Mouse (Mus musculus) limb, embryonic 14.5 days (tissue): ENCODE data around the gene Rpl36-ps4. TPM values are rescaled to one million over a fixed set of nuclear protein-coding genes. Genes with fewer than 3 reads are reported as not detected.

ENCODE experiments used
- ATAC-seq: fragments of 200-750 bp; cut with Nextera tagmentation; 2 replicates; pipeline ENCODE4 v1.8.0; 2017; ENCODE audit warnings: low read depth, moderate number of reproducible peaks, moderate TSS enrichment; ENCODE audit not compliant: low FRiP score
- DNase-seq: peaks from one replicate; pipeline ENCODE4 v3.0.0-alpha.2; 2015; ENCODE audit warnings: low spot score
- H3K27ac ChIP-seq: fragments of 300-500 bp; sonication (generic); replicated peaks from 2 replicates; pipeline ENCODE4 v1.5.1; 2014; ENCODE audit warnings: low read depth, mild to moderate bottlenecking, low read length, moderate library complexity, mixed read lengths
- H3K27me3 ChIP-seq: fragments of 300-500 bp; sonication (generic); 2 replicates; pipeline ENCODE4 v1.6.1; 2014; ENCODE audit warnings: low read length, mixed read lengths; ENCODE audit not compliant: control insufficient read depth, insufficient read depth
- H3K36me3 ChIP-seq: fragments of 300-500 bp; sonication (generic); 2 replicates; pipeline ENCODE4 v1.6.1; 2014; ENCODE audit warnings: mild to moderate bottlenecking, low read length, moderate library complexity, mixed read lengths; ENCODE audit not compliant: control insufficient read depth, insufficient read depth
- H3K4me1 ChIP-seq: fragments of 300-500 bp; sonication (generic); 2 replicates; pipeline ENCODE4 v1.6.1; 2014; ENCODE audit warnings: antibody characterized with exemption, low read length, mixed read lengths; ENCODE audit not compliant: control insufficient read depth, insufficient read depth
- H3K4me2 ChIP-seq: fragments of 300-500 bp; sonication (generic); replicated peaks from 2 replicates; pipeline ENCODE4 v1.6.1; 2014; ENCODE audit warnings: low read depth, mild to moderate bottlenecking, low read length, moderate library complexity; ENCODE audit not compliant: severe bottlenecking
- H3K4me3 ChIP-seq: fragments of 300-500 bp; sonication (generic); replicated peaks from 2 replicates; pipeline ENCODE4 v1.5.1; 2014; ENCODE audit warnings: low read length
- H3K9ac ChIP-seq: fragments of 300-500 bp; sonication (generic); 2 replicates; pipeline ENCODE4 v1.6.1; 2014; ENCODE audit warnings: mild to moderate bottlenecking, low read depth, low read length, moderate library complexity; ENCODE audit not compliant: severe bottlenecking
- H3K9me3 ChIP-seq: fragments of 300-500 bp; sonication (generic); 2 replicates; pipeline ENCODE4 v1.6.1; 2016; ENCODE audit warnings: low read length; ENCODE audit not compliant: control insufficient read depth
- POLR2A ChIP-seq: fragments of 200-500 bp; IDR thresholded peaks from 2 replicates; pipeline ENCODE4 v1.8.0; 2012; ENCODE audit warnings: inconsistent platforms, mild to moderate bottlenecking, moderate library complexity, borderline replicate concordance; ENCODE audit not compliant: insufficient read depth, insufficient read length; ENCODE audit errors: extremely low read depth
- WGBS: fragments of 180-500 bp; shearing (Covaris S2); extraction: QIAGEN DNeasy Blood & Tissue Kit; methylation state at CpG from one replicate; pipeline ENCODE4 v1.1.7; 2014; 5-methylcytosine and 5-hydroxymethylcytosine counted together
- polyA plus RNA-seq, 2 experiments: library from polyadenylated mRNA; depleted of rRNA in 1 of 2; stranded (reverse) in 1 of 2; unstranded in 1 of 2; fragments of >200 nt; fragmentation: Nextera tagmentation in 1 of 2; extraction: Ambion mirVana in 1 of 2; gene quantifications; 2 replicates each; pipeline versions ENCODE4 v1.2.1 to v1.2.3; 2012 to 2014

The Rpl36-ps4 gene
- polyA plus RNA-seq, 2 experiments = not detected

DNA sequence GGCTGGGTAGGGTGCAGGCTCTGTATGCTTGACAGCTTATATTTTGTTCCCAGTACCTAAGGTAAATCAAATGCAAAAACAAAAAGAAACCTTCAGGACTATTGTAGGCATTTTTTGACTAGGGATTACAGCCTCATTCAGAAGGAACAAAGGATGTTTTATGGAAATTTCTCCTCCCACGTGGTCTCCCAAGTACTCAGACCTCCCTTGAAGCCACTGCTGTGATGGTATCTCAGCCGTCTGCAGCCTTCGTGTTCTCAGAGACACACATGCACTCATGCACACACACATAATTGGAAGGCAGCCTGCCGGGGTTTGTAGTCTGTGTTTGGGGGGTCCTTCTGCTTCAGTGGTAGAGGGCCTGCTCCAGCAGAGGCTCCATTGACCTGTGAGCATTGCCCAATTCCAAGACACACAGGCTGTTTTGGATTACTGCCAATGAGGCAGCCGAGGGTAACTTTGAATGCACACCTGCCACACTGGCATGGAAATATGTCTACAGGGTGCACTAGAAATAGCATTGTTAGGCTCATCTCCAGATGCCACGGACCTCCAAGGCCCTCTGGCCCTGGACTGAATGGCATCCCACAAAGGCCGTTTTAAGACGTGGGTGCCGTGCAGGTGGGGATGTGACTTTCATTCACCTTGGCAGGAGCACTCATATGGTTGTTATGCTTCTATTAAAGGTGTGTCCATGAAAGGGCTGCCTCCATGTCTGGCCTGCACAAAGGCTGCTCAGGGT is 41.1 kb upstream of the Rpl36-ps4 start:
- Histone ChIP-seq H3K4me1 (peaks cover 5% of the 10 kb centered on the region; the same call in 1 of the 2 replicates), H3K27me3 (no peaks in the 10 kb centered on the region), H3K27ac (no peak overlapping the region), H3K9ac (no peak overlapping the region), H3K9me3 (no peaks in the 10 kb centered on the region), H3K36me3 (no peaks in the 10 kb centered on the region), H3K4me2 (no peak overlapping the region), H3K4me3 (no peak overlapping the region)
- 47% methylated on average over 9 of the region's 9 CpGs for WGBS
- no peak for TF ChIP-seq POLR2A
- no peak for DNase-seq
- peak; percentile 41; the same call in 1 of the 2 replicates for ATAC-seq

DNA sequence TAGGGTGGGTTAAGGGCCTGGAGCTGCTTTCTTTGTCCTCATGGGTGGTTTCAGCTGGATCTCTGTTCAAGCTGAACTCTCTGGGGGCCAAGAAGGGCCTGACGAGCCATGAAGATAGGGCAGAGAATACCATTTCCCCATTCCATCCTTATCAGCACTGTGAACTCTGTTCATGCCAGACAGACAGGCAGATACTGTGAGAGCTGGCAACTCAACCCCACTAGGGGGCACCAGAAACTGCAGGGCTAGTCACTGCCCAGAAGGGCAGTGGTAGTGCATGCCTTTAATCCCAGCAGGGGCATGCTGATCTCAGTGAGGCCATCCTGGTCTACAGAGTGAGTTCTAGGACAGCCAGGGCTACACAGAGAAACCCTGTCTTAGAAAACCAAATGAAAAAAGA is 38.2 kb upstream of the Rpl36-ps4 start:
- Histone ChIP-seq H3K9me3 (no peaks in the 10 kb centered on the region), H3K4me1 (peaks cover 3% of the 10 kb centered on the region; the same call in 1 of the 2 replicates), H3K27me3 (no peaks in the 10 kb centered on the region), H3K4me2 (no peak overlapping the region), H3K9ac (no peak overlapping the region), H3K4me3 (no peak overlapping the region), H3K27ac (no peak overlapping the region), H3K36me3 (no peaks in the 10 kb centered on the region)
- DNase-seq (no peak), ATAC-seq (no peak)
- no peak for TF ChIP-seq POLR2A
- 60% methylated on average over 1 of the region's 1 CpGs for WGBS

DNA sequence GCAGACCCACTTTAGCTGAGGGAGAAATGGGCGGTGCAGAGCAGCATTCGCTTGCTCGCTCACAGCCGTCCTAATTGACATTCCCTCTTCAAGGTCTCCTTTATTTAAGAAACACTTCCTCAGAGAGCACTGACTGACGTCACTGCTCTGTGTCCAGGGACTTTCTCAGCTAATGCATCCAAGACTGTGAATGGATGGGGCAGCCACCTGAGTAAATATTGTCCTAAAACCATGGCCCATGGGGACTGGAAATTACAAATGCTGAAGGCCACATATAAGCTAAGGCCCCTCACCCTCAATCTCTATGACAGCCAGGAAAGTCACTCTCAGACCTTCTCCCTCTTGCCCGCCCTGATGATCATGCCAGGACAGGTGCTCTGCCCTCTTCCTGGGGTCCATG is 23.6 kb upstream of the Rpl36-ps4 start:
- no peak for ATAC-seq
- H3K4me3 ChIP-seq = no peak overlapping the region
- no peak overlapping the region for H3K9ac ChIP-seq
- no peaks in the 10 kb centered on the region for H3K4me1 ChIP-seq
- TF ChIP-seq POLR2A = no peak
- no peaks in the 10 kb centered on the region for H3K27me3 ChIP-seq
- DNase-seq = no peak
- WGBS = 69% methylated on average over 6 of the region's 6 CpGs
- no peaks in the 10 kb centered on the region for H3K36me3 ChIP-seq
- no peaks in the 10 kb centered on the region for H3K9me3 ChIP-seq
- H3K4me2 ChIP-seq = no peak overlapping the region
- no peak overlapping the region for H3K27ac ChIP-seq

DNA sequence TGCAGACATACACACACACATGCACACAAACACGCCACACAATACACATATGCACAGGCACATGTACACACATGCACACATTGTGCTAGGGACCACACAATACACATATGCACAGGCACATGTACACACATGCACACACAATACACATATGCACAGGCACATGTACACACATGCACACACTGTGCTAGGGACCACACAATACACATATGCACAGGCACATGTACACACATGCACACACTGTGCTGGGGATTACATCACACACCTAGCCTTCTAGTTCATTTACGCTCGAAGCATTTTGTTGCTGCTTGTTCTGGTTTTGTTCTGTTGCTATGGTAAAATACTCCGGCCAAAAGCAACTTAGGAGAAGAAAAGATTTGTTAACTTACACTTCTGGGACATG is 20.1 kb upstream of the Rpl36-ps4 start:
- no peak overlapping the region for H3K9ac ChIP-seq
- H3K4me2 ChIP-seq = no peak overlapping the region
- no peaks in the 10 kb centered on the region for H3K9me3 ChIP-seq
- no peaks in the 10 kb centered on the region for H3K36me3 ChIP-seq
- no peaks in the 10 kb centered on the region for H3K27me3 ChIP-seq
- DNase-seq (no peak), ATAC-seq (peak; percentile 23; the same call in 1 of the 2 replicates)
- 80% methylated on average over 4 of the region's 4 CpGs for WGBS
- no peak overlapping the region for H3K4me3 ChIP-seq
- no peak for TF ChIP-seq POLR2A
- no peaks in the 10 kb centered on the region for H3K4me1 ChIP-seq
- no peak overlapping the region for H3K27ac ChIP-seq

DNA sequence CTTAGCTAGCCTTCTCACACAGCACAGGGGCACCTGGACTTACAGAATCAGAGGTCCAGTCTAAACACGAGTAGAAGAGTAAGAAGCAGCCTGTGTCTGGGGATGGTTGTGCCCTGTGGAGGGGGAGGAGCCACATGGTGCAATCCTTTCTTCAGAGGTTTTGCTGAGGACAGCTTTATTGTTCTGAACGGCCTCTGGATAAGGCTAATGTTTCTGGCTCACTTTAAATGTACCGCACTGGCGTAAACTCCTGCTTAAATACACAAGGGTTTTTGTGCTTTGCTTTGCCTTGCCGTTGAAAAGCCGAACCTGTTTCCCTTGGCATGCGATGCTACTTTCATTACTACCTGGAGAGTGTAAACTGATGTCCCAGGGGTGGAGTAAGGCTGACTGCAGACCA is 19.6 kb upstream of the Rpl36-ps4 start:
- H3K27me3 ChIP-seq = no peaks in the 10 kb centered on the region
- TF ChIP-seq POLR2A = no peak
- no peaks in the 10 kb centered on the region for H3K9me3 ChIP-seq
- DNase-seq (no peak), ATAC-seq (no peak; the same call in 1 of the 2 replicates)
- H3K9ac ChIP-seq = no peak overlapping the region
- no peak overlapping the region for H3K27ac ChIP-seq
- 26% methylated on average over 7 of the region's 7 CpGs for WGBS
- H3K4me3 ChIP-seq = no peak overlapping the region
- H3K36me3 ChIP-seq = no peaks in the 10 kb centered on the region
- no peaks in the 10 kb centered on the region for H3K4me1 ChIP-seq
- H3K4me2 ChIP-seq = no peak overlapping the region

DNA sequence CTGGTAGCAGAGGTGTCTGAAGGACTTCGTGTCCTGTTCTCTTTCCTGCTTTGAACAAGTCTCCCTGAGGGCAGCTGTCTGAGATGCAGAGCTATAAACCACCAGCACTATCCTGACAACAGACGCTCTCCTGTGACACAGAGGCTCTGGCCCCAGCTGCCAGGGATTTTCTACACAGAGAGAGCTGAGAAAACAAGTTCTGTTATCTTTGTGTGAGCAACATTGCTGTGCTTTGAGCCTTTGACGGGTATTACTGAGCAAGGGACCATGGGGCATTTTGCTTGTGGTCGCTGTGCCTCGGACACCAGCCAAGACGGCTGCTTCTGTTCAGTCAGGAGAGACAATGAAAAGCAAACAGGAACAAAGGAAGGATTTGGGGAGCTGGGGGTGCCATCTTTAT is 17.6 kb upstream of the Rpl36-ps4 start:
- no peak for TF ChIP-seq POLR2A
- H3K4me1 ChIP-seq = no peaks in the 10 kb centered on the region
- H3K4me2 ChIP-seq = no peak overlapping the region
- WGBS = 28% methylated on average over 6 of the region's 6 CpGs
- no peaks in the 10 kb centered on the region for H3K36me3 ChIP-seq
- no peak for ATAC-seq
- no peak overlapping the region for H3K27ac ChIP-seq
- H3K4me3 ChIP-seq = no peak overlapping the region
- H3K9me3 ChIP-seq = no peaks in the 10 kb centered on the region
- no peak overlapping the region for H3K9ac ChIP-seq
- H3K27me3 ChIP-seq = no peaks in the 10 kb centered on the region
- DNase-seq = no peak
